Mouse (Mus musculus) c-Kit-negative CD71-positive TER-119-positive erythroid progenitor cells, embryonic 14.5 days (primary cell): Measurements from ENCODE around the gene Vps11.
"Not testable (repeated sequence)": the region's sequence is repeated elsewhere in the genome, so short reads cannot be mapped to it uniquely, and the experiment has no call there.

Source experiments
- DNase-seq: peaks from one replicate; pipeline ENCODE4 v3.0.0-alpha.2; 2013; ENCODE audit warnings: low read depth, low spot score

The Vps11 gene

DNA sequence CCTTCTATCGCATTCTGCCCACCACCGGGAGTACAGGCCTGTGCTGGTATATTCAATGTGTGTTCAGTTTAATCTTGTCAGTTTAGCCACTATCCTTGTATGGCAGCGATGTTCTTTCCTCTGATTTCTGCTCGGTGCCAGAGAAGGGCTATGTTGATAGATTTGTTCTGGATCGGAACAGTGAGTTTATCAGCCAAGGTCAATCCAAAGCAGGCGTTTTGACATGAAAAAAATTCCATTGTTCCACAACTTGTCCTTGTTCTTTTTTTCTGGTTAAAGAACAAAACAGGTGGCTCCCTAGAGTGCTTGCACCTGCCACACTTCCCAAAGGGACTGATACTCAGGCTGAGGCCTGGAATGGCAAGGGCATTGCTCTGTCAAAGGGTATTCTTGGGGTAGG lies 14.7 kb upstream of the Vps11 start:
- no peak for DNase-seq

DNA sequence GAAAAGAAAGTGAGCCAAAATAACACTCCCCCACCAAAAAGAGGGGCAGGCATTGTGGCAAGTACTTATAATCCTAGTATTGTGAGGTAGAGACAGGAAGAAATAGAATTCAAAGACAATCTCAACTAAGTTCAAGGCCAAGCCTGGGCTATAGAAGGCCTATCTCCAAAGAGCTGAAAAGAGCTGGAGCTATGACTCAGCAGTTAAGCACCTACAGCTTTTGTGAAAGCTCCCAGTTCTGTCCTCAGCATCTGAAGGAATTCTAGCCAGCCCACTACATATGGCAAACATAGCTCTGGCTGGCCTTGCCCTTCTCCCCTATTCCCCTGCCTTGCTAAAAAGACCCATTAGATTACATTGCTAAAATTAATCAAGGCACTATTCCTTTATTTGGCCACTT lies 11.9 kb upstream of the Vps11 start:
- DNase-seq = no peak

DNA sequence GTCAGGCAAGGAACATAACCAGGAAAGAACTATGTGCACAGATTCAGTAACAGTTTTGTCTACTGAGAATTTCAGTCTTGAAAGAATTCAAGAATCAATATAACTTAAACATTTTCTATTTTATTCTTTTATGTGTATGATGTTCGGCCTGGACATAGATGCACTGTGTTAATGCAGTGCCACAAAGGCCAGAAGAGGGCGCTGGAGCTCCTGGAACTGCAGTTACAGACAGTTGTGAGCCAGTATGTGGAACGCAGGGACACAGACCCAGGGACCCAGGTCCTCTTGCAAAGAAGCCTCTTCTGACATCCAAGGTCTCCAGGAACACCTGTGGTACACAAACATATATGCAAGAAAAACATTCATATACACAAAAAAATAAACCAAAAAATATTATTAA lies 3.0 kb upstream of the Vps11 start:
- DNase-seq = no peak

DNA sequence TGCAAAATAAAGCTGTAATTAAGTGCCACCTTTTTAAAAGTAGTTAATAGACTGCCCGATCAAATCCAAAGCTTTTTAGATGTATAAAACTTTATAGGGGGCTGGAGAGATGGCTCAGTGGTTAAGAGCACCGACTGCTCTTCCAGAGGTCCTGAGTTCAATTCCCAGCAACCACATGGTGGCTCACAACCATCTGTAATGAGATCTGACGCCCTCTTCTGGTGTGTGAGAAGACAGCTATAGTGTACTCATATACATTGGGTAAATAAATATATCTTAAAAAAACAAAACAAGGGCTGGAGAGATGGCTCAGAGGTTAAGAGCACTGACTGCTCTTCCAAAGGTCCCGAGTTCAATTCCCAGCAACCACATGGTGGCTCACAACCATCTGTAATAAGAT lies 461 bp upstream of the Vps11 start:
- not testable (repeated sequence) for DNase-seq

DNA sequence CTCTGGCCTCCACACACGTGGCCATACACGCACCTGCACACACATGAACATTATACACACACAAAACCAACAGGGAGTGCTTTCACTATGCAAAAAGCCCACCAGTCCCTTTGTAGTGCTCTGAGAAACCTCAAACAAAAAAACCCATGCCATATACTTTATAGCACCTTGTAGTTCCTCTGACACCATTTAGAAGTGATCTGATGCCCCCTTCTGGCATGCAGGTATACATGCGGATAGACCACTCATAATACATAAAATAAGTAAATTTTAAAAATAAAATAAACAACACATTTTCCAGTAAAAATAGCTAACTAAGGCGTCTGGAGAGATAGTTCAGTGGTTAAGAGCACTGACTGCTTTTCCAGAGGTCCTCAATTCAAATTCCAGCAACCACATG lies 4.3 kb downstream of the Vps11 start:
- no peak for DNase-seq

DNA sequence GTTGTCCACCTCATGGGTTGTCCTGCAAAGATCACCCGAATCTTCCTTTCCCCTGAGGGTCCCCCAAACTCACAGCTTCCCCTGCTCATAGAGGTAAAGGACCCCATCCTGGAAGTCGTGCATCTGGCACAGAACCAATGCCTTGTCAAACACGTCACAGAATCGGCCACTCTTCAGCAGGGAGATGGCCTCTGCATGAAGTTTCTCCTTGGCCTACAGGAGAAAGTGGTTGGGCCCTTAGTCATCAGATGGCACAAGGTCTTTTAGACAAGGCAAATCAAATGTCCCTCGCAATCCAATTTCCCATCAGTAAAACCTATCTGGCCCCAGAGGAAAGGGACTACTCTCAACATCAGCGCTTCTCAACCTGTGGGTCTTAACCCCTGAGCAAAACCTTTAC lies 8.3 kb downstream of the Vps11 start:
- no peak for DNase-seq

DNA sequence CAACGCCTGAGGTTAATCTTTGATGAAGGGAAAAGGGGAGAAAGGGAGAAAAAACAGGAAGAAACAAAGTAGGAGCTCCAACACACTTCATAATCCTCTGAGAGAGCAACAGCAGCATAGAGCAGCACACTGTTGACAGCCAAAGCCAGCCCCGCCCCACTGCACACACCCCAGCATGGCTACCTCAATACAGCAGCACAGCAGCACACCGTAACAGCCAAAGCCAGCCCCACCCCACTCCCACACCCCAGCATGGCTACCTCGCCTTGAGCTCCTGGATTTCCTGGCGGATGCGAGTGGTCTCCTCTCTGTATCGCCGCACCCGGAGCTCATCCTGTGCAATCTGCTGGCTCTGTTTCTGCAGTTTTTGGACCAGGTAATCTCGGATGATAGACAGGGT lies 9.1 kb downstream of the Vps11 start:
- no peak for DNase-seq

DNA sequence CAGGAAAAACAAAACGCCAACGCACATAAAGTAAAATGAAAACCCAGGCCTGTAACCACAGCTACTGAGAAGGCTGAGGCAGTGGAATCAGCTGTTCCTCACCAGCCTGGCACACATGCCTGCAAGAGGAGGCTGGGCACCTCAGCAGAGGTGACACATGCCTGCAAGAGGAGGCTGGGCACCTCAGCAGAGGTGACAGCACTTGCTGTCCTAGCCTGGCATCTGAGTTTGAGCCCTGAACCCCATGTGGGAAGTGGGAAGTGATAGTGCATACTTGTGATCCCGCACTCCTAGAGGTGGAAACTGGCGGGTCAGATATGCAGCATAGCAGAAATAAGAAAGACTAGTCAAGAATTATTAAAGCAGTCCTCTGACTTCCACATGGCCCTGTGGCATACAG lies 10.1 kb downstream of the Vps11 start:
- no peak for DNase-seq

DNA sequence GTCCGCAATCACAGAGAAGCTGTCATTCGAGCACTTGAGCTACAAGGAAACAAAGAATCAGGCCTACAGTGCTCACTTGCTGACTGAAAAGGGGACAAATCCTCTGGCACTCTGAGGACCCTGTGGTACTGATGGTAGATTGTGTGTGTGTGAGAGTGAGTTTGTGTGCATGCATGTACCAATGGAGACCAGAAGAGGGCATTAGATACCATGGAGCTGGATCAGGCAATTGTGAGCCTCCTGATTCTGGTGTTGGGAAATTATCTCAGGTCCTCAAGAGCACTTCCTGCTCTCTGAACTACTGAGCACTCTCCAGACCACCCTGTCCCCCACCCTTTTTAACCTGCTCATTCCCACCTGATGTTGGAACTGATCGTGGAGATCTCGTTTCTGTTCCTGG lies 12.9 kb downstream of the Vps11 start:
- DNase-seq = no peak

DNA sequence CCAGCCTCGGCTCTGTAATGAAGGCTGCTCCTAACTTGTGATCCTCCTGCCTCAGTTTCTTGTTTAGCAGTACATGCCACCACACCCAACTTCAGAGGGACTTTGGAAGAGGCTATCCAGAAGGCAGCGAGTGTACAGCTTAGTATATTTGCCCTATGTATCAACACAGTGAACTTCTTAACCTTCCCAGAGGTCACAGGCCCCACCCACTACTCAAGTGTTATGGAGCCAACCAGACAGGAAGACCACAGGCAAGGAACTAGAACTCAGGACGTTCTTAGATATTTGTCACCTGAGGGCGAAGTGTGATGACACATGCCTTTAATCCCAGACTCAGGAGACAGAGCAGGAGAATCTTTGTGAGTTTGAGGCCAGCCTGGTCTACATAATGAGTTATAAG lies 13.8 kb downstream of the Vps11 start:
- no peak for DNase-seq

DNA sequence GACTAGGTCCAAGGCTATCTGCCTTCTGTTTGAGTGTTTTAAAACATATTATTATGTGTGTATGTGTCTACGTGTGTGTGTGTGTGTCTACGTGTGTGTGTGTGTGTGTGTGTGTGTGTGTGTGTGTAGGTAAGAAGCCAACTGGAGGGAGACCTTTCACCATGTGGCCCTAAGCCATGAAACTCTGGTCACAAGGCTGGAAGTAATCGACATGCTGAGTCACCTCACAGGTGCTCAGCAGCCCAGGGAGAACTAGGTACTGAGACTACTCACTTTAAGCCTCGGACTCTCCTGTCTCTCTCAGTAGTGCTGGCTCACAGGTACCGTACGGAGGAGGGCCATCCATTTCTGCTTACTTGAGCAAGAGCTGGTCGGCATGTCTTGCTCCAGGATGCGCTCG lies 14.3 kb downstream of the Vps11 start:
- DNase-seq = no peak

DNA sequence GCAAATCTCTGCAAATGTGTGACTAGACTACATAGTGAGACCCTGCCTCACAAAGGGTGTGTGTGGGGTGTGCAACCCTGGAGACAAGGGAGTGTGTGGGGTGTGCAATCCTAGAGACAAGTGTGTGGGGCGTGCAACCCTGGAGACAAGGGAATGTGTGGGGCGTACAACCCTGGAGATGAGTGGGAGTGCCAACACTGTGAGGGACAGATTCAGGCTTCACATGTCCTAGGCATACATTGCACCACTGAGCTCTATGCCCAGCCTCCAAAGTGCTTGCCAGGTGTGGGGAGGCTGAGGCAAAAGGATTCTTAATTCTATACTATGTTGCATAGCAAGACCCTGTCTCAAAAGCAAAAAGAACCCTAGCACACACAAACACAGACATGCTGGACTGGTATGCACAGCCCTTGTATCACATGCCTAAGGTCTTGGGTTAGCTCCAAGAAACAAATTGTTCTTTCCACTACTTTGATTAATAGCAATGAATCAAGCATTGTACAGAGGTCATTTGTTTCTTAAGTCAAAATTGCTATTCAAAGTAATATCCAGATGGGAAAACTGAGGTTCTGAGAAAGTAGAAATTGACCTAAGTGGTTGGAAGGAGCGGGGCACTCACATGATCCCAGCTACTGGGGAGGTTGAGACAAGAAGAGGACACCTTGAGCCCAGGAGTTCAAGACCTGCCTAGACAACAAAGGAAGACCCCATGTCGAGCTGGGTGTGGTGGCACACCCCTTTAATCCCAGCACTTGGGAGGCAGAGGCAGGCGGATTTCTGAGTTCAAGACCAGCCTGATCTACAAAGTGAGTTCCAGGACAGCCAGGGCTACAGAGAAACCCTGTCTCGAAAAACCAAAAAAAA lies 15.7 kb downstream of the Vps11 start:
- DNase-seq = no peak

DNA sequence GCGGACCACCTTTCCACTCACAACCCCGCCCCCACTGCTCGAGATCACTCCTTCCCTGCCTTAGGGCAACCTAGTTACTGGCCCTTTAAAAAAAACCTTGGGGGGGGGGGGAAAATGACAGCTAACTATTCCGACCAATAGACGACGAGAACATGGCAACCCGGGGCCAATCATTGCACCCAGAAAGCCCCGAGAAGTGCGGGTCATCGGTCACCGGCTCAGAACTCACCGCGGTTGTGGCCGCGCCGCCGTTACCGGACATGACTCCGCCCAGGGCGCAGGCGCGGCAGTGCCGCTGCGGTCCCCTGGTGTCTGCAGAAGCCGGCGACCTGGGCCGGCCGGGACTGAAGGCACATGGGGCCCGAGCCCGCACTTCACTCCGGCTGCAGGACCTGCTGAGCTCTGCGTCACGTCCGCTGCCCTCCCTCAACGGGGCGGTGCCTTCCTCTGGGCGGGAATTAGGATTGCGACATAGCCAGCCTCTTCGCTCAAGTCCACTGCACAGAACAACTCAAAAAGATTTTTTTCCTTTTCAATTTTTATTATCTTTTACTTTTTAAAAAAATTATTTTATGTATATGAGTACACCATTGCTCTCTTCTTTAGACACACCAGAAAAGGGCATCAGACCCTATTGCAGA lies 17.6 kb downstream of the Vps11 start, which contains the start of gene Hmbs:
Gene Hmbs, minus strand, starts transcription at position 448 of the 641 bp plus-strand sequence.
- DNase-seq = peak; percentile 85

DNA sequence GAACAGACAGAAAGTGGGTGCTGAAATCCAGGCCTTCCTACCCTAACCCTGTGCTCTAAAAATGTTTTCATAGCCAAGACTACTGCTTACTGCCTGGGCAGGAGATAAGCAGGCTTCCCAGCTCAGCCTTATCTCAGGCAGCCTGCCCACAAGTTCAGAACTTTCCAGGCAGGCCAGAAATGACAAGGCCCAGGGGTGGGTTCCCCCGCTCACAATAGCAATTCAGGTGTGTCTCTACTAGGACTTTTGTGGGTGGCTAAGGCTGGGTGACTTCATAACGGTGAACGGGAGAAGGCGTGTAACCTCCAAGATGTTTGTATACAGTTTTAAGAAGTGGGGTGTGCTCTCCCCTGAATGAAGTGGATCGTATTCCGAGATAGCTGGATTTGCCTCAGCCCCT lies 18.2 kb downstream of the Vps11 start:
- peak; percentile 77 for DNase-seq

DNA sequence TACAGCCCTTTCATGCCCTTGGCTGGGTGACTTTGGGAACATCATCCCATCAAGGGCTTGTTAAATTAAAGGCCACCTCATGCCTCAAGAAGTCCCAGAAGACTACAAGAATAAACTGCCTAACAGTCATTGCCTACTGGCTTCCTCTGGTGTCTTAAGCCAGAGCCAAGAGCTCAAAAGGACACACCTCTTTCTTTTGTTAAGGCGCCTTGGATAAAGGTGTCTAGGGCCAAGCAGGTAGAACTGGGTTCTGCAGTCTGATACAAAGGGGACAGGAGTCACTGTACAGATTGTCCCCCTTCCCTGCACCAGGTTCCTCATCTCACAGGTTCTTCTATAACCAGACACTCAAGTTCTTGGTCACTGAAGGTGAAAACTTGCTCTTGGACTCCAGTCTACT lies 18.9 kb downstream of the Vps11 start:
- DNase-seq = no peak

DNA sequence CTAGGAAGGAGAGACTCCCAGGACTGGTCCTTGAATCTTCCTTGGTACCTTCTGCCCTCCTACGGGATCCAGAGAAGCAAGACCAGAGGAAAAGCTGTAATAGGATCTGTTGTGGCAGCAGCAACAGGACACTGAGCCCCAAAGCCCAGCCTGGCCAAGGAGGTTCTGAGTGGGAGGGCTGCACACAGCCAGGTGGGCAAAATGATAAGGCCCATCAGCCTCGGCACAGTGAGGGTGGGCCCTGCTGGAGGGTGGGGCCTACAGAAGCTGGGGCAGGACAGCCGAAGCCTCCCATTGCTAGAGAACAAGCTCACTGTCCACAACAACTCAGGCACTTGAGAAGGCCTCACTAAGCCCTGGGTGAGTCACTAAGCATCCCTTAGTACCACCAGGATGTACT lies 19.3 kb downstream of the Vps11 start:
- DNase-seq = peak; percentile 85

DNA sequence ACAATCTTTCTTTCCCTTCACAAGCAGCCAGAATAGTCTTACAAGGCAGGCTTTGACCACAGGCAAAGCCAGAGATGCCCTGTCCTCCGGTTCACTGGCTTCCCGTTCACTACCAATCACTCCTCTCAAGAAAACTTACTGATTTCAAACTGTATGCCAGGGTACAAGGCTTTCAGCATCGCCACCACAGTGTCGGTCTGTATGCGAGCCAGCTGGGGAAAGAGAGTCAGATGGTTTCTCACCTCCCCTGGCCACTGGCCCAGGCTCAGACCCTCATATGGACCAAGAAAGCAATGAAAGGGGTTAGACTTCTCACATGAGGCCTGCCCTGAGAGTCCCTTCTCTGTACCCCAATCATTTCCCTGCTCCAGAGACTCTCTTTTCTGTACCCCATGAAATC lies 20.0 kb downstream of the Vps11 start:
- no peak for DNase-seq

DNA sequence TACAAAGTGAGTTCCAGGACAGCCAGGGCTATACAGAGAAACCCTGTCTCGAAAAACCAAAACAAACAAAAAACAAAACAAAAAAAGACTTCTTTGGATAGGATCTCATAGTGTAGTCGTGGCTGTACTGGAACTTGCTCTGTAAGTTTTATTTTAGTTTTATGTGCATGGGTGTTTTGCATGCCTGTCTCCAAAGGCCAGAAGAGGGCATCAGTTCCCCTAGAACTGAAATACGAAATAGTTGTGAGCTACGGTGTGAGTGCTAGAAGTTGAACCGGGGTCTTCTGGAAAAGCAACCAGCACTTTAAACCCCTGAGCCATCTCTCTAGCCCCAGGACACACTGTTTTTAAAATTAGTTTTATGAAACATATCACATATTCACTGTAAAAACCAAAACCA lies 22.9 kb downstream of the Vps11 start:
- DNase-seq = no peak

DNA sequence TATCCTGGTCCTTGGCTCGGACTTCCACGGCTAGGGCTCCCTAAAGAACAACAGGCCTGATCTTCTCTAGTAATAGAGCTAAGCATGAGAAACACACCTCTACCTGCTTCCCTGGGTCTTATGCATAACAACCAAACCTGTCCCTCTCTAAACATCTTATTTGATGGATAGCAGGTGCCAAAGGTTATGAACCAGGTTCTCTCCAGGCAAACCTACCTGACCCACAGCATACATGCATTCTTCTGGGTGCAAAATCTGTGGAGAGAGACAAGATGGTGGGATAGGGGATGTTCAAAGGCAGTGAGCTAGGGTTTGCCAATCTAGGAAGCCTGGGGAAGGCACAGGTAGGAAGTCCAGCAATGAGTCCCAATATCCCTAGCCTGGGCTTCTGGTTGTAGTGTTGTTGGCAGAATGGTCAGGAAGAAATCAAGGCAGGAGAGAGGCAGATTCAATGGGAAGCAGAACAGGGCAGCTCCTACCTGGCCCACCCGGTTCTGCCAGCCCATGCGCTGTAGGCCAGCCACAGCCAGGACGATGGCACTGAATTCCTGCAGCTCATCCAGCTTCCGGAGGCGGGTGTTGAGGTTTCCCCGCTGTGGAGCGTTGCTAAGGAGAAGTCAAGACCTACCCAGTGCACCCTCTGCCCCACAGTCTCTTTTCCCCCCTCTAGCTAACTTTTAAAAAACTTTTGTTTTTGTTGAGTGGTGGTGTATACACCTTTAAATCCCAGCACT lies 23.9 kb downstream of the Vps11 start:
- no peak for DNase-seq

DNA sequence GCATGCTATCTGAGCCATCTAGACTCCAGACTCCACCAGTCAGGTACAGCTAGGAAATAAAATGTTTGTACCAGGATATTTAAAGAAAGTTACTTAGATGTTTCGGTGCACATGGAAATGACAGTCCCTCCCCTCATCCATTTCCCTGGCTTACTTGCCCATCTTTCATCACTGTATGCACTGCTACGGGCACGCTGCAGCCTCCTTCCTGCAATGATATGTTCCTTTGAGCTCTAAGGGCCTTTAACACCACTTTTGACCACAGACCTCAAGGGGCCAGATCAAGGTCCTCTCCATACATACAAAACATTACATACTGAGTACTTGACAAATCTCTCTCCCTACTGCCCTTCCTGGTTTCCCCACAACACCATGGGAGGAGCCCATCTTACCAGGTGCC lies 24.5 kb downstream of the Vps11 start:
- no peak for DNase-seq

DNA sequence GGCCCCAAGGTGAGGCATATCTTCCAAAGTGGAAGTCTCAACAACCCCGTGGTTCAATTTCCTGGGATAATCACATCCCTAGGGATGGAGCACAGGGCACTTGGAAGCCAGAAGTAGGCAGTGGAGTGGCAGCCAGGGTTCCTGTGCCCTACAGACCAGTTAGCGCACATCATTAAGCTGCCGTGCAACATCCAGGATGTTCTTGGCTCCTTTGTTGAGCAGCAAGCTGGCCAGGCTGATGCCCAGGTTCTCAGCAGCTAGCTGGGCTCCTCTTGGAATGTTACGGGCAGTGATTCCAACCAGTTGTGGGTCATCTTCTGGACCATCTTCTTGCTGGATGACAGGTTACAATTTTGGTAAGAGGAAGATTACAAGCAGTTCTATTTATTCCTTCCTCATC lies 25.0 kb downstream of the Vps11 start:
- DNase-seq = not testable (repeated sequence)

DNA sequence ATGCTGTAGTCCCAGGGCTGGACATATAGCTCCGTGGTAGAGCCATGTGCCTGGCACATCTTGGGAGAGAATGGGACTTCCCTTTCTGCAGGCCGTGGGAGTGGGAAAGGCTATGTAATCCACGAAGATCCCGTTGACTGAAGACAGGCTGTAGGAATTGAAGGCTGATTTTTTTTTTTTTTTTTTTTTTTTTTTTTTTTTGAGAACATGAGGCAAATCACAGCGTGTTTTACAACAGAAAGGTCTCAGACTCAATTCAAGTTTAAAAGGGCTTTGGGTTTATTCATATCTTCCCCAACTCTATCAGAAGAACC lies 25.4 kb downstream of the Vps11 start:
- DNase-seq = no peak
